In genomic region chr5:149320534-149321482, GRCm38 (mm10) we compare ENCODE assay signal across 8 mouse cellular contexts. TPM values are rescaled to one million over a fixed set of nuclear protein-coding genes. Genes with fewer than 3 reads are reported as not detected.
A peak's percentile ranks its signal among the peaks of the same experiment; 100 is the strongest.
DNase-seq lines count a peak whose midpoint lies in the region; ATAC-seq lines count a peak whose summit lies in the region.

No protein-coding gene starts in this region.

- DNase-seq in ES-CJ7 (ENCODE audit: low read depth, low spot score), result peak; percentile 61
- DNase-seq in embryo, embryonic 11.5 days (ENCODE audit: low read depth, low spot score), result peak; percentile 90
- peak; percentile 36 to 65 for DNase-seq in gastrocnemius, postnatal 4 days (ENCODE audit: low spot score in 2 of 2)
- peak; percentile 90 for DNase-seq in intestine, embryonic 14.5 days (ENCODE audit: low spot score)
- peak; percentile 77 to 78 for DNase-seq in left cerebral cortex, postnatal 25 days (ENCODE audit: low spot score in 2 of 2)
- peak; percentile 95 for DNase-seq in mesoderm, embryonic 11.5 days (ENCODE audit: low read depth, low spot score)
- peak; percentile 60 to 67 for DNase-seq in right cerebral cortex, postnatal 36 days (ENCODE audit: low spot score in 2 of 2)
- no peak for DNase-seq in cerebellum, adult 18-20 months

- no peak overlapping the region for H3K4me3 ChIP-seq in intestine, embryonic 14.5 days (ENCODE audit: low read depth, low read length)

- peak overlapping the region; percentile 5 for H3K4me2 ChIP-seq in intestine, embryonic 14.5 days (ENCODE audit: low read length)

- intact Hi-C loops in left cerebral cortex, postnatal 25 days (cut with DNase I), result no loop called here

- H3K27ac ChIP-seq in intestine, embryonic 14.5 days (ENCODE audit: low read depth), result peak overlapping the region; percentile 89

- H3K4me1 ChIP-seq in intestine, embryonic 14.5 days (replicated peaks; ENCODE audit: control insufficient read depth, insufficient read depth, low read length), result peaks cover 33% of the 10 kb centered on the region

- peak overlapping the region; percentile 2; the same call in 1 of the 2 replicates for H3K9ac ChIP-seq in intestine, embryonic 14.5 days (ENCODE audit: low read length)

- H3K36me3 ChIP-seq in intestine, embryonic 14.5 days (ENCODE audit: control insufficient read depth, insufficient read depth, low read length), result no peaks in the 10 kb centered on the region

- H3K27me3 ChIP-seq in intestine, embryonic 14.5 days (replicated peaks; ENCODE audit: control insufficient read depth, insufficient read depth, low read length), result no peaks in the 10 kb centered on the region

- WGBS in intestine, embryonic 14.5 days, result 2% methylated on average over 15 of the region's 15 CpGs

- no peaks in the 10 kb centered on the region for H3K9me3 ChIP-seq in intestine, embryonic 14.5 days (ENCODE audit: control insufficient read depth, low read length)

- ATAC-seq in intestine, embryonic 14.5 days (replicated peaks; ENCODE audit: low FRiP score, low TSS enrichment, low read depth), result peak; percentile 84

RNA-seq across cellular contexts. Expression of gene Alox5ap, which starts 56.2 kb away (rescaled TPM):
- 10 to 100 TPM in 1 of 2 experiments, 1 to 10 TPM in 1; 7.9 to 17.8 TPM for total RNA-seq in gastrocnemius, postnatal 4 days (2021)
- polyA plus RNA-seq in intestine, embryonic 14.5 days (2014; fragmentation: Nextera tagmentation; extraction: Ambion mirVana), result 9.3 and 10.4 TPM in 2 replicates
- total RNA-seq in left cerebral cortex, postnatal 25 days (2021), result 10 to 100 TPM in 1 of 2 experiments, 1 to 10 TPM in 1; 6.5 to 13.3 TPM

Comparison
In these comparisons a context has a peak if more than half of its experiments do, and no peak if none do; other contexts are left out.
1. DNase-seq: peak in ES-CJ7 (single experiment), embryo, embryonic 11.5 days (single experiment), gastrocnemius, postnatal 4 days (2 of 2), intestine, embryonic 14.5 days (single experiment), left cerebral cortex, postnatal 25 days (2 of 2), mesoderm, embryonic 11.5 days (single experiment) and right cerebral cortex, postnatal 36 days (2 of 2); none in cerebellum, adult 18-20 months (0 of 2).